Mouse (Mus musculus): Measurements from ENCODE around the gene Ndrg4. TPM values are rescaled to one million over a fixed set of nuclear protein-coding genes. Genes with fewer than 3 reads are reported as not detected.

Ndrg4 gene
- polyA plus RNA-seq, 1 experiment = 357 TPM

DNA sequence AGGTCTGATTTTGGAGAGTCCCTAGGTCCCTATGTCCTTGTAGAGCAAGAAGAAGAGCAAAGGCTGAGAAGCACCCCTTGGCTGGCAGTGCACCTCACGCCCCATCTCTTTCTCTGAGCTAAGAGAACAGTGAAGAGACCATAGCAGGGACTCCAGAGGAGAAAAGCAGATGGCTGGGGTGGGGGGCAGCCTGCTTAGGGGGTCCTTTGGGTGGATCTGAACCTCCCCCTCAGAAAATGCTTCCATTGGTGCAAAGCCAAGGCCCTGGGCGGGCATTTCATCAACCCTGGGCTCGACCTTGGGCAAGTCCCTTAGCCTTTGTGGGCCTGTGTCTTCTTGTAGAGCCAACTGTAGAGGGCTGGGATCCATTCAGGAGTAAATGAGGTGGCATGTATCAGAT is 27.8 kb downstream of the Ndrg4 start:
- TF ChIP-seq POLR2A (IDR thresholded peaks at IDR 0.05; ENCODE audit: borderline replicate concordance, extremely low read depth, insufficient read depth, insufficient read length, poor library complexity, severe bottlenecking) = no peak
- TF ChIP-seq CTCF (IDR thresholded peaks at IDR 0.05; ENCODE audit: borderline replicate concordance, extremely low read depth, insufficient read depth, insufficient read length) = no peak
- DNase-seq (ENCODE audit: low read depth) = no peak

DNA sequence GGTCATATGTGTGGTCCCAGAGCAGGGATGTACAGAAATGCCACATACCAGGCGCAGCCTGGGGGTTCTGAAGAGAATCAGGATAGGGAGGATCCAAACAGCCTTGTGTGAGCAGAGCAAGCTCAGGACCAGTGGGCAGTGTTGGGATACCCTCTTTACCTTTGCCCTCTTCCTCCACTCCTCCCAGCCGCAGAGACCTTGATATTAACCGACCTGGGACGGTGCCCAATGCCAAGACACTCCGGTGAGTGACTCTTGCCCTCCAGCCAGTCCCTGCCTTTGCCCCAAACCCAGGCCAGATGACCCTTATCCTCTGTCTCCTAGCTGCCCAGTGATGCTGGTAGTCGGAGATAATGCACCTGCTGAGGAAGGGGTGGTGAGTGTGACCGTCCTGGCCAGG is 32.8 kb downstream of the Ndrg4 start:
- TF ChIP-seq POLR2A (IDR thresholded peaks at IDR 0.05; ENCODE audit: borderline replicate concordance, extremely low read depth, insufficient read depth, insufficient read length, poor library complexity, severe bottlenecking) = no peak
- TF ChIP-seq CTCF (IDR thresholded peaks at IDR 0.05; ENCODE audit: borderline replicate concordance, extremely low read depth, insufficient read depth, insufficient read length) = no peak
- DNase-seq (ENCODE audit: low read depth) = no peak

DNA sequence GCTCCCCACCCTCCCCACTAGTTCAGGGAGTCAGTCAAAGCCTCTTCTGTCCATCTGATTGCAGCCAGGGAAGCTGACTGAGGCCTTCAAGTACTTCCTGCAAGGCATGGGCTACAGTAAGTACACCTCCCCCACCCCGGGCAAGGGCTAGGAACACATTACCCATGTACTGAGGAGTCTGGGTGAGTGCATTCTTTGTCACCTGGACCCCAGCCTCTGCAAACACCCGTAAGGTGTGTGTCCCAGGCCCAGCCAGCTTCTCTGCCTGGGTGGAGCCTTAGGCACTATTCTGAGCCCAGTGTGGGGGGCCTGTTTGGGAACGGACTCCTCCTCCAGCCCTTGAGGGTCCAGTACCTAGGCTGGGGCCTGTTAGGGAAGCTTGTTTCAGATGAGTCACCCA is 34.2 kb downstream of the Ndrg4 start:
- TF ChIP-seq CTCF (IDR thresholded peaks at IDR 0.05; ENCODE audit: borderline replicate concordance, extremely low read depth, insufficient read depth, insufficient read length) (no peak), POLR2A (IDR thresholded peaks at IDR 0.05; ENCODE audit: borderline replicate concordance, extremely low read depth, insufficient read depth, insufficient read length, poor library complexity, severe bottlenecking) (no peak)
- no peak for DNase-seq (ENCODE audit: low read depth)

DNA sequence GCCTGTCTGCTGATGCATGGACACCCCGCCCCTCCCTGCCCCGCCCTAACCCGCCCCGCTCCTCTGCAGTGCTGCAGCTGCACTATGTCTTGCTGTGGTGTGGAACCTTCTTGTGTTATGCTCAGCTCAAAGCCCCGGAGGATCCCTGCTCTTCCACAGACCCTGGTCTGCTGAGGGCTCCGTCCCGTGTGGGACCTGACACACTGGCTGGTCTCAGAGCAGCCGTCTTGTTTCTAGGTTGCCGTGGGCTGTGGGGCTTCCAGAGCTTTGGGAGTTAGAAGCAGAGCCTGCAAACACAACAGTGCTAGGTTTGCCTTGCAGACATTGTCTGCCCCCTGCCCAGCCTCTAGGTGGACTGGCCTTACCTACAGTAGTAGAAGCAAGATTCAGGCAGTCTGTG is 35.6 kb downstream of the Ndrg4 start:
- no peak for DNase-seq (ENCODE audit: low read depth)
- TF ChIP-seq POLR2A (IDR thresholded peaks at IDR 0.05; ENCODE audit: borderline replicate concordance, extremely low read depth, insufficient read depth, insufficient read length, poor library complexity, severe bottlenecking) (no peak), CTCF (IDR thresholded peaks at IDR 0.05; ENCODE audit: borderline replicate concordance, extremely low read depth, insufficient read depth, insufficient read length) (no peak)

DNA sequence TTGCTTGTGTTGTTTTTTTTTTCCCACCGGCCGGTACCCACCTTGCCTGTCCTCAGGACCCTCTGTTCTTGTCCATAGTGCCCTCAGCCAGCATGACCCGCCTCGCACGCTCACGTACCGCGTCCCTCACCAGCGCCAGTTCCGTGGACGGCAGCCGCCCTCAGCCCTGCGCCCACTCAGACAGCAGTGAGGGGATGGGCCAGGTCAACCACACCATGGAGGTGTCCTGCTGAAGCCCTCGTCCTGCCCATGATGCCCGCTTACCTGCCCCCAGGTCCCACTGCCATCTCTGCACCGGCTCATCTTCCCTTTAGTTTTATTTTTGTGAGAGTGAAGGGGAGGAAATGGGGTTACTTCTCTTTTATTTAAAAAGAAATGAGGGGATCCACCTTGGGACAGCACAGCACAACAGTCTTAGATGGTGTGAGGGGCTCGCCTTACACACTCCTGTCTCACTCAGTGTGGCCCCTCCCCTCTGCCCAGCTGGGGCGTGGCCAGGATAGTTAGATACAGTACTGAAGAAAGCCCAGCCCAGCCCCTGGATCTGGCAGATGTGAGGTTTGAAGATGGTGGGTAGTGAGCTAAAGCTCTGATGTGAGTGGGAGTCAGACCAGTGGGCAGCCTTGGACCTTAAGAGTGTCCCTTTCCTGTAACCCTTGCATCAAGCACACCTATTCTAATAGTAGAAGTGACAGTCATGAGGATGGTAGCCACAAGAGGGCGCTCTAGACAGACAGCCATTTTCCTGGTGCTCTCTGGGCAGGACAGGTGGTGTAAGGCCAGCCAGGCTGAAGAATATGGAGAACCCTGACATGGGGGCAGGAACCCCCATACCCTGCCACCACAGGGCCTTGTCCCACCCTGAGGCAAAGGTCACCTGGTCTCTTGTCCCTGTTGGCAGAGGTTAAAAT is 36.6 kb downstream of the Ndrg4 start:
- TF ChIP-seq CTCF (IDR thresholded peaks at IDR 0.05; ENCODE audit: borderline replicate concordance, extremely low read depth, insufficient read depth, insufficient read length) (peak; percentile 76), POLR2A (IDR thresholded peaks at IDR 0.05; ENCODE audit: borderline replicate concordance, extremely low read depth, insufficient read depth, insufficient read length, poor library complexity, severe bottlenecking) (no peak)
- DNase-seq (ENCODE audit: low read depth) = peak; percentile 61

DNA sequence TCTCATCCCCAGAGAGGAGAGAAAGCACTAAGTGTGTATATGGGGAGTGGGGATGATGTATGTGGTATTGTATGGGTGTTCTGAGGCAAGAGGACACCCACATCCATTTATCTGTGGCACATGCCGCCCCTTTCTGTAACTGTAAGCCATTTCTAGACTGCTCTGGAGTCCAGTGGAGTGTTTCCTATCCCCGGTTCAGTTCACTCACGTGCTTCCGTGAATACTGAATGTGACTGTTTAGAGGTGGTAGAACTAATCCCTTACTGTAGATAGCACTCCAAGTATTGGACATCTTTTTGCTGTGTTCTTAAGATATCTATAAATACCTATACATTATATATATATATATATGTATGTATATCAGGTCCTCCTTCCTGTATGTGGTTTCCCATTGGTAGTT is 37.6 kb downstream of the Ndrg4 start:
- TF ChIP-seq POLR2A (IDR thresholded peaks at IDR 0.05; ENCODE audit: borderline replicate concordance, extremely low read depth, insufficient read depth, insufficient read length, poor library complexity, severe bottlenecking) (no peak), CTCF (IDR thresholded peaks at IDR 0.05; ENCODE audit: borderline replicate concordance, extremely low read depth, insufficient read depth, insufficient read length) (no peak)
- DNase-seq (ENCODE audit: low read depth) = no peak

DNA sequence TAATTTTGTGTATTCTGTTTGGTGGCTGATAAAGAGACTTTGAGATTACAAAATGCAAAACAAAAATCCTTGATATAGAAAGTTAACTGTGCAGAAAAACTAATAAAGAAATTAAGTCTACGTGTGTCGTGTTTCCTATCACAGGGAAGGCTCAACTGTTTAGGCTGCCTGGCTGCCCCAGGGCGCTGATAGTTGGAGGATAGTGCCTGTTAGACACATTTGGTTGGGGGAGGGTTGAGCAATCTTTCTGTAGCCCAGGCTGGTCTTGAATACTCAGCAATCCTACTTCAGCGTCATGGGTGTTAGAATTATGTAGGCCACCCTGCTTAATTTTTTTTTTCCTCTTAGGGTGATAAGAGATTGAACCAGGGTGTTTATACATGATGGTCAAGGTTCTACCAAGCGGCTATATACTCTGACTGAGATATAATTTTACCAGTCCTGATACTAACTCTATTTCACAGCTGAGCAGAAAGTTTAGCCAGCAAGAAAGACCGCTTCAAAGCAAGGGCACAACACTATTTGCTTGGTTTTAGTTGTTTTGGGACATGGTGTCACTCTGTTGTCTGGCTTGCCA is 38.1 kb downstream of the Ndrg4 start:
- no peak for DNase-seq (ENCODE audit: low read depth)
- TF ChIP-seq CTCF (IDR thresholded peaks at IDR 0.05; ENCODE audit: borderline replicate concordance, extremely low read depth, insufficient read depth, insufficient read length) (no peak), POLR2A (IDR thresholded peaks at IDR 0.05; ENCODE audit: borderline replicate concordance, extremely low read depth, insufficient read depth, insufficient read length, poor library complexity, severe bottlenecking) (no peak)

DNA sequence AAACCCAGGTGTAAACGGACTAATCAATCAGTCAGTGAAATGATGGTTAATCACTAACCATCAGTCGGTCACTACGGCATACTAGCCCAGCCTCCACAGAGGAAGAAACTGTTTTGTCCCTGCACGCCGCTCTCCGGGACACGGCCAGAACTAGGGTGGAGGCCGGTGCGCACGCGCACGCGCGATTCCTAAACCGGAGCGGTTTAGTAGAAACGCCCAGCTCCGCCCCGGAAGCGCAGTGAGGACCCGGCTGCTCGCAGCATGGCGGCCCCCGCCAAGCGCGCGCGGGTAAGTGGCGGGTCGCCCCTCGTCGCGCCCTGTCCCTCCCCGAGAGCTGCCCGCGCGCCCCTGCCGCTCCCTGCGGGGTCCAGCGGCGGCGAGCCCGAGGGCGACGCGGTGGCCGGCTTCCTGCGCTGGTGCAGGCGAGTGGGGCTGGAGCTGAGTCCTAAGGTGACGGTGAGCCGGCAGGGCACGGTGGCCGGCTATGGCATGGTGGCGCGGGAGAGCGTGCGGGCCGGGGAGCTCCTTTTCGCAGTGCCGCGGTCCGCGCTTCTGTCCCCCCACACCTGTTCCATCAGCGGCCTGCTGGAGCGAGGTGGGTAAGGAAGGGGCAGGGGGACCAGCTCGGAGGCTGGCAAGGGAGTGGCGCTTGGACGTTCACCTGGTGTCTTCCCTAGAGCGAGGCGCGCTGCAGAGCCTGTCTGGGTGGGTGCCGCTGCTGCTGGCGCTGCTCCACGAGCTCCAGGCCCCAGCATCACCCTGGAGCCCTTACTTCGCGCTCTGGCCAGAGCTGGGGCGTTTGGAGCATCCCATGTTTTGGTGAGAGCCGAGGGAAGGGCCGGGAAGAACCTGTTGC is 39.1 kb downstream of the Ndrg4 start, which contains the start of gene Setd6:
Gene Setd6 (plus strand): TSS at position 206 of the 856 bp plus-strand sequence.
- no peak for TF ChIP-seq CTCF (IDR thresholded peaks at IDR 0.05; ENCODE audit: borderline replicate concordance, extremely low read depth, insufficient read depth, insufficient read length)
- TF ChIP-seq POLR2A (IDR thresholded peaks at IDR 0.05; ENCODE audit: borderline replicate concordance, extremely low read depth, insufficient read depth, insufficient read length, poor library complexity, severe bottlenecking) = peak; percentile 82; the same call in 1 of the 2 replicates
- peak; percentile 93 for DNase-seq (ENCODE audit: low read depth)

DNA sequence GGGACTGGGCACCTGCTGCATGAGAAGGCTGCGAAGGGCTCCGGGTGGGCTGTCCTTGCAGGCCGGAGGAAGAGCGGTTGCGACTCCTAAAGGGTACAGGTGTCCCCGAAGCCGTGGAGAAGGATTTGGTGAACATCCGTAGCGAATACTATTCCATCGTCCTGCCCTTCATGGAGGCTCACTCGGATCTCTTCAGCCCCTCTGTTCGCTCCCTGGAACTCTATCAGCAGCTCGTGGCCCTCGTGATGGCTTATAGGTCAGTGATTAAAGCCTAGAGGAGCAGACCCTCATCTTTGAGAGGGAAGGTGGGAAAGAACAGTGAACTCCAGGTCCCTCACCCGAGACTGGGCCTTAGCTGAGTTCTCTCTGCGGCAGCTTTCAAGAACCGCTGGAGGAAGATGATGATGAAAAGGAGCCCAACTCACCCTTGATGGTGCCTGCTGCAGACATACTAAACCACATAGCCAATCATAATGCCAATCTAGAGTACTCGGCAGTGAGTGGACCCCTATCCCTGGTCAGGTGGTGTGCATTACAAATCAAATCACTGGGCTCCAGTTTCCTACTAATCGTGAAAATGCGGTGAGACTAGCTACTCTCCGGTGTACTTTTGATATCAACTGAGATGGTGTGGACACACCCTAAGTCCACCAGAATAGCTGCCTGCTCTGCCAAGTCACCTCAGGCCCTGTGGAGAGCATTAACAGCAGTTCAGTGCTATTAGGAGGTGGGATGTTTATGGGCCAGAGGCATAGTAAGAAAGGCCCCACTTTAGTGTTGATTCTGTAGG is 40.0 kb downstream of the Ndrg4 start:
- no peak for DNase-seq (ENCODE audit: low read depth)
- TF ChIP-seq CTCF (IDR thresholded peaks at IDR 0.05; ENCODE audit: borderline replicate concordance, extremely low read depth, insufficient read depth, insufficient read length) = no peak
- no peak for TF ChIP-seq POLR2A (IDR thresholded peaks at IDR 0.05; ENCODE audit: borderline replicate concordance, extremely low read depth, insufficient read depth, insufficient read length, poor library complexity, severe bottlenecking)

DNA sequence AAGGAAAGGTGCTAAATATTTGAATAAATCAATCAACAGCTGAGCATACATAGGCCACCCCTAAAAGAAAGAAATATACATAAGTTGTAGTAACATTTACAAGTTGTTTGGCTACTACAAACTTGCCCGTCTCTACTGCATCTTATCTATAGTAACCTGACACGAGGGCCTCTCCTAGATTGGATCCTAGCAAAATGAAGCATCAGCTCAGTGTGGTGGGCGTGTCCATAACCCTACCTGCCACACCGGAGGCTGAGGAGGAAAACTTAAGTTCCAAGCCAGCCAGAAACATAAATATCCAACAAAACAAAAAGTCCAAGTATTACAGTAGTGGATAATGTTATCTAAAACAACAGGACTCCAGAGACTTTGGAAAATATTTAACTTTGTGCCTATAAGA is 50.8 kb downstream of the Ndrg4 start:
- DNase-seq (ENCODE audit: low read depth) = no peak
- TF ChIP-seq POLR2A (IDR thresholded peaks at IDR 0.05; ENCODE audit: borderline replicate concordance, extremely low read depth, insufficient read depth, insufficient read length, poor library complexity, severe bottlenecking) = no peak
- TF ChIP-seq CTCF (IDR thresholded peaks at IDR 0.05; ENCODE audit: borderline replicate concordance, extremely low read depth, insufficient read depth, insufficient read length) = no peak

Measured in brain, embryonic 14.5 days (tissue).